Mouse (Mus musculus) heart, postnatal 0 days (tissue): ENCODE measurements around the gene Atrip. TPM values are rescaled to one million over a fixed set of nuclear protein-coding genes. Genes with fewer than 3 reads are reported as not detected.
A peak's percentile ranks its signal among the peaks of the same experiment; 100 is the strongest.

Experiments
- ATAC-seq: fragments of 200-750 bp; cut with Nextera tagmentation; 2 replicates; pipeline ENCODE4 v1.8.0; 2017; ENCODE audit warnings: low read depth, moderate number of reproducible peaks, moderate library complexity; ENCODE audit not compliant: insufficient read depth
- DNase-seq: peaks from one replicate; pipeline ENCODE4 v3.0.0-alpha.2; 2016; ENCODE audit warnings: low spot score
- H3K27ac ChIP-seq: fragments of 300-500 bp; sonication (generic); 2 replicates; pipeline ENCODE4 v1.5.1; 2014; ENCODE audit warnings: low read depth, mild to moderate bottlenecking
- H3K27me3 ChIP-seq: fragments of 300-500 bp; sonication (generic); 2 replicates; pipeline ENCODE4 v1.6.1; 2014; ENCODE audit warnings: low read length, mixed read lengths; ENCODE audit not compliant: control insufficient read depth, insufficient read depth
- H3K36me3 ChIP-seq: fragments of 300-500 bp; sonication (generic); replicated peaks from 2 replicates; pipeline ENCODE4 v1.6.1; 2014; ENCODE audit warnings: low read length, mixed read lengths; ENCODE audit not compliant: control insufficient read depth, insufficient read depth
- H3K4me1 ChIP-seq: fragments of 300-500 bp; sonication (generic); 2 replicates; pipeline ENCODE4 v1.6.1; 2014; ENCODE audit warnings: antibody characterized with exemption; ENCODE audit not compliant: control insufficient read depth, insufficient read depth
- H3K4me2 ChIP-seq: fragments of 300-500 bp; sonication (generic); 2 replicates; pipeline ENCODE4 v1.6.1; 2014; ENCODE audit warnings: low read depth, mild to moderate bottlenecking, low read length, moderate library complexity
- H3K4me3 ChIP-seq: fragments of 300-500 bp; sonication (generic); 2 replicates; pipeline ENCODE4 v1.5.1; 2014; ENCODE audit warnings: low read depth, low read length
- H3K9ac ChIP-seq: fragments of 300-500 bp; sonication (generic); replicated peaks from 2 replicates; pipeline ENCODE4 v1.6.1; 2014; ENCODE audit warnings: low read depth, low read length, mixed read lengths
- H3K9me3 ChIP-seq: fragments of 300-500 bp; sonication (generic); replicated peaks from 2 replicates; pipeline ENCODE4 v1.6.1; 2016; ENCODE audit warnings: low read length; ENCODE audit not compliant: control insufficient read depth
- CTCF ChIP-seq: IDR thresholded peaks from 2 replicates; pipeline ENCODE4 v1.5.1; 2016; ENCODE audit warnings: antibody characterized with exemption, control low read depth, low read depth
- EP300 ChIP-seq: IDR thresholded peaks from 2 replicates; pipeline ENCODE4 v1.6.1; 2016; ENCODE audit warnings: antibody characterized with exemption, low read depth
- WGBS: fragments of 180-500 bp; shearing (Covaris S2); extraction: QIAGEN DNeasy Blood & Tissue Kit; methylation state at CpG from one replicate; pipeline ENCODE4 v1.1.7; 2014; 5-methylcytosine and 5-hydroxymethylcytosine counted together
- polyA plus RNA-seq: library from polyadenylated mRNA; unstranded; fragments of >200 nt; fragmentation: Nextera tagmentation; extraction: Ambion mirVana; gene quantifications from 2 replicates; pipeline ENCODE4 v1.2.1, GENCODE M21; 2015
- total RNA-seq: library from RNA; depleted of rRNA; stranded (reverse); fragments of >200 nt; gene quantifications from 2 replicates; pipeline ENCODE4 v1.2.3, GENCODE M21; 2014; ENCODE audit warnings: low replicate concordance

The Atrip gene
- total and polyA plus RNA-seq, 2 experiments from 2014 or later = 11.7 to 17.1 TPM

- TF ChIP-seq CTCF (no peak), EP300 (no peak)
- Histone ChIP-seq H3K9me3 (no peaks in the 10 kb centered on the region), H3K4me3 (no peak overlapping the region), H3K4me2 (no peak overlapping the region), H3K27ac (no peak overlapping the region), H3K36me3 (peaks cover 100% of the 10 kb centered on the region), H3K9ac (no peak overlapping the region), H3K4me1 (no peaks in the 10 kb centered on the region), H3K27me3 (no peaks in the 10 kb centered on the region)
- WGBS = 83% methylated on average over 4 of the region's 4 CpGs
- DNase-seq (no peak), ATAC-seq (no peak)
Measured at GRCm38 (mm10) chr9:109111101-109111500, 37.2 kb upstream of the Atrip start.

- H3K27me3 ChIP-seq = no peaks in the 10 kb centered on the region
- WGBS = 92% methylated on average over 11 of the region's 11 CpGs
- no peaks in the 10 kb centered on the region for H3K9me3 ChIP-seq
- H3K4me3 ChIP-seq = no peak overlapping the region
- no peak for TF ChIP-seq EP300
- TF ChIP-seq CTCF = no peak
- no peak for DNase-seq
- H3K4me2 ChIP-seq = no peak overlapping the region
- no peak overlapping the region for H3K27ac ChIP-seq
- no peak for ATAC-seq
- 0 out of 2 replicates have a peak, but pooled peaks cover under 1% of the 10 kb centered on the region for H3K4me1 ChIP-seq
- H3K9ac ChIP-seq = no peak overlapping the region
- H3K36me3 ChIP-seq = peaks cover 100% of the 10 kb centered on the region
Measured at GRCm38 (mm10) chr9:109110240-109110639, 36.3 kb upstream of the Atrip start.

GRCm38 (mm10) chr9:109107341-109107740 is 33.4 kb upstream of the Atrip start:
- no peaks in the 10 kb centered on the region for H3K9me3 ChIP-seq
- no peak for ATAC-seq
- no peaks in the 10 kb centered on the region for H3K27me3 ChIP-seq
- peaks cover 8% of the 10 kb centered on the region; the same call in 1 of the 2 replicates for H3K4me1 ChIP-seq
- peaks cover 78% of the 10 kb centered on the region for H3K36me3 ChIP-seq
- no peak for DNase-seq
- no peak overlapping the region for H3K9ac ChIP-seq
- no peak for TF ChIP-seq EP300
- TF ChIP-seq CTCF = no peak
- WGBS = 75% methylated on average over 5 of the region's 6 CpGs
- H3K27ac ChIP-seq = no peak overlapping the region
- no peak overlapping the region for H3K4me3 ChIP-seq
- no peak overlapping the region for H3K4me2 ChIP-seq

GRCm38 (mm10) chr9:109105648-109106047 is 31.7 kb upstream of the Atrip start:
- 90% methylated on average over 12 of the region's 12 CpGs for WGBS
- peaks cover 8% of the 10 kb centered on the region; the same call in 1 of the 2 replicates for H3K4me1 ChIP-seq
- ATAC-seq (no peak), DNase-seq (no peak)
- peaks cover 64% of the 10 kb centered on the region for H3K36me3 ChIP-seq
- H3K9me3 ChIP-seq = no peaks in the 10 kb centered on the region
- H3K27me3 ChIP-seq = no peaks in the 10 kb centered on the region
- H3K4me3 ChIP-seq = no peak overlapping the region
- H3K9ac ChIP-seq = no peak overlapping the region
- H3K4me2 ChIP-seq = no peak overlapping the region
- no peak overlapping the region for H3K27ac ChIP-seq
- TF ChIP-seq CTCF (no peak), EP300 (no peak)

- peaks cover 64% of the 10 kb centered on the region for H3K36me3 ChIP-seq
- H3K4me3 ChIP-seq = no peak overlapping the region
- DNase-seq = peak; percentile 28
- peaks cover 9% of the 10 kb centered on the region; the same call in 1 of the 2 replicates for H3K4me1 ChIP-seq
- no peaks in the 10 kb centered on the region for H3K9me3 ChIP-seq
- H3K27me3 ChIP-seq = no peaks in the 10 kb centered on the region
- H3K9ac ChIP-seq = no peak overlapping the region
- H3K4me2 ChIP-seq = no peak overlapping the region
- ATAC-seq = peak; percentile 52
- TF ChIP-seq EP300 (no peak), CTCF (no peak)
- H3K27ac ChIP-seq = no peak overlapping the region
- WGBS = 44% methylated on average over 12 of the region's 12 CpGs
Measured at GRCm38 (mm10) chr9:109105011-109105410, 31.1 kb upstream of the Atrip start.

GRCm38 (mm10) chr9:109104083-109104482 is 30.2 kb upstream of the Atrip start:
- Histone ChIP-seq H3K27ac (no peak overlapping the region), H3K4me2 (no peak overlapping the region), H3K36me3 (peaks cover 55% of the 10 kb centered on the region), H3K27me3 (no peaks in the 10 kb centered on the region), H3K4me1 (peaks cover 14% of the 10 kb centered on the region; the same call in 1 of the 2 replicates), H3K4me3 (no peak overlapping the region), H3K9ac (no peak overlapping the region), H3K9me3 (no peaks in the 10 kb centered on the region)
- TF ChIP-seq CTCF = no peak
- DNase-seq = no peak
- WGBS = 89% methylated on average over 9 of the region's 9 CpGs
- ATAC-seq = no peak
